Mouse (Mus musculus) MEL (cell line): ENCODE measurements at regions not wholly inside any gene's neighbourhood (a gene's known extent, or its start where the extent isn't known, plus 50 kb on each side); places are given as distances from the start of the nearest gene placed in this dataset.

Experiments
- CTCF ChIP-seq, 3 experiments: IDR thresholded peaks in 2 of 3; conservative IDR thresholded peaks in 1 of 3; 2 replicates each; pipeline ENCODE4 v1.5.1; 2011 to 2012; ENCODE audit warnings: low read length in 3 of 3, low read depth in 2 of 3, mild to moderate bottlenecking in 2 of 3, improper control_type of control experiment in 1 of 3, inconsistent platforms in 1 of 3, mixed read lengths in 1 of 3, moderate library complexity in 1 of 3; ENCODE audit not compliant: control insufficient read depth in 1 of 3, insufficient read depth in 1 of 3, poor library complexity in 1 of 3, severe bottlenecking in 1 of 3
- EP300 ChIP-seq, 2 experiments: IDR thresholded peaks; 2 replicates each; pipeline ENCODE4 v1.6.1; 2011; ENCODE audit warnings: improper control_type of control experiment in 2 of 2, low read length in 2 of 2, low read depth in 1 of 2, mild to moderate bottlenecking in 1 of 2
- KAT2A ChIP-seq: conservative IDR thresholded peaks from 2 replicates; pipeline ENCODE4 v1.6.1; 2012; ENCODE audit warnings: low read depth, low read length, improper control_type of control experiment, inconsistent platforms
- MAX ChIP-seq: IDR thresholded peaks from 2 replicates; pipeline ENCODE4 v1.6.1; 2011; ENCODE audit warnings: low read length, improper control_type of control experiment
- MAZ ChIP-seq: IDR thresholded peaks from 2 replicates; pipeline ENCODE4 v1.6.1; 2012; ENCODE audit warnings: low read depth, mild to moderate bottlenecking, inconsistent platforms, low read length, improper control_type of control experiment
- POLR2A ChIP-seq, 2 experiments: IDR thresholded peaks; 2 replicates each; pipeline ENCODE4 v1.6.1; 2011 to 2012; ENCODE audit warnings: low read length in 2 of 2, mild to moderate bottlenecking in 2 of 2, control low read depth in 1 of 2, improper control_type of control experiment in 1 of 2, low read depth in 1 of 2, moderate library complexity in 1 of 2; ENCODE audit not compliant: control insufficient read depth in 1 of 2, insufficient read depth in 1 of 2, poor library complexity in 1 of 2
- TAL1 ChIP-seq: IDR thresholded peaks from 2 replicates; pipeline ENCODE4 v1.6.1; 2012; ENCODE audit warnings: mild to moderate bottlenecking, inconsistent platforms, low read length, moderate library complexity, mixed read lengths
- TBP ChIP-seq: IDR thresholded peaks from 2 replicates; pipeline ENCODE4 v1.8.0; 2011; ENCODE audit warnings: low read depth, low read length, improper control_type of control experiment
- ZNF384 ChIP-seq: IDR thresholded peaks from 2 replicates; pipeline ENCODE4 v1.6.1; 2012; ENCODE audit warnings: low read depth, mild to moderate bottlenecking, inconsistent platforms, low read length, improper control_type of control experiment

GRCm38 (mm10) chr8:37063764-37064331 lies 70.4 kb downstream of the AI429214 start:
- TF ChIP-seq CTCF (IDR thresholded peaks at IDR 0.05 in 2 of 3, conservative IDR thresholded peaks at IDR 0.05 in 1 of 3; ENCODE audit: control insufficient read depth in 1 of 3, insufficient read depth in 1 of 3, low read depth in 2 of 3, low read length in 3 of 3, poor library complexity in 1 of 3, severe bottlenecking in 1 of 3) (peak; percentile 48 to 73 (median 67)), TBP (no peak), KAT2A (no peak), EP300 (IDR thresholded peaks at IDR 0.05; ENCODE audit: low read depth in 1 of 2, low read length in 2 of 2) (no peak), POLR2A (IDR thresholded peaks at IDR 0.05; ENCODE audit: control insufficient read depth in 1 of 2, insufficient read depth in 1 of 2, low read depth in 1 of 2, low read length in 2 of 2, poor library complexity in 1 of 2) (no peak), MAZ (no peak), MAX (no peak), TAL1 (no peak), ZNF384 (no peak)
